ENCODE assay signal across 29 mouse cellular contexts in genomic region chr12:86394773-86395172, GRCm38 (mm10). TPM values are rescaled to one million over a fixed set of nuclear protein-coding genes. Genes with fewer than 3 reads are reported as not detected.
DNase-seq lines count a peak whose midpoint lies in the region; ATAC-seq lines count a peak whose summit lies in the region.
"Had no signal": no experiment of that assay in that cellular context is flagged by ENCODE, and none has a peak within 500 bp of the region (broad histone marks: within the 10 kb centered on the region; RNA-seq: fewer than 3 reads in every experiment).

No protein-coding gene starts in this region.

- peaks cover 30% of the 10 kb centered on the region for H3K4me1 ChIP-seq in heart, embryonic 10.5 days
- peaks cover 27% of the 10 kb centered on the region for H3K4me1 ChIP-seq in heart, embryonic 13.5 days
- H3K4me1 ChIP-seq in midbrain, embryonic 11.5 days (ENCODE audit: control insufficient read depth, insufficient read depth, low read length): no peaks in the 10 kb centered on the region
- peaks cover 5% of the 10 kb centered on the region for H3K4me1 ChIP-seq in midbrain, embryonic 15.5 days
- H3K4me1 ChIP-seq in hindbrain, embryonic 13.5 days (replicated peaks): peaks cover 13% of the 10 kb centered on the region
- H3K4me1 ChIP-seq: embryonic facial prominence, embryonic 12.5 days; embryonic facial prominence, embryonic 15.5 days; intestine, embryonic 15.5 days had no signal

- no peak for DNase-seq in heart, embryonic 10.5 days (ENCODE audit: low spot score)
- no peak for DNase-seq in heart, postnatal 10 days
- DNase-seq in heart, postnatal 14 days: no peak
- DNase-seq in midbrain, embryonic 11.5 days (ENCODE audit: low spot score, missing footprints): peak; percentile 65
- DNase-seq: adrenal gland, adult 2 months; adrenal gland, postnatal 14 days; cerebellum, adult 11 months; cerebellum, adult 2 months; cerebellum, adult 9-11 months; cerebellum, postnatal 25 days; forebrain, postnatal 0 days; gastrocnemius, adult 2 months; gastrocnemius, postnatal 14 days; heart, adult 2 months; kidney, adult 11 months had no signal

- ATAC-seq in heart, embryonic 13.5 days (ENCODE audit: extremely low read depth, insufficient number of reproducible peaks, low FRiP score, low TSS enrichment): no peak
- no peak for ATAC-seq in midbrain, embryonic 11.5 days (ENCODE audit: low FRiP score)
- no peak for ATAC-seq in midbrain, embryonic 15.5 days (replicated peaks)
- no peak for ATAC-seq in hindbrain, embryonic 13.5 days (ENCODE audit: low FRiP score)
- ATAC-seq: forebrain, embryonic 14.5 days; forebrain, postnatal 0 days; hindbrain, embryonic 16.5 days; intestine, embryonic 15.5 days; Patski had no signal

- peak overlapping the region; percentile 80; the same call in 1 of the 2 replicates for H3K27ac ChIP-seq in heart, embryonic 10.5 days
- H3K27ac ChIP-seq in heart, embryonic 13.5 days (replicated peaks): peak overlapping the region; percentile 55; the same call in 1 of the 2 replicates
- H3K27ac ChIP-seq in midbrain, embryonic 11.5 days (ENCODE audit: low read depth, low read length): no peak overlapping the region
- H3K27ac ChIP-seq in midbrain, embryonic 15.5 days: no peak overlapping the region
- no peak overlapping the region for H3K27ac ChIP-seq in hindbrain, embryonic 13.5 days
- H3K27ac ChIP-seq: embryonic facial prominence, embryonic 12.5 days; embryonic facial prominence, embryonic 15.5 days; gastrocnemius, adult 2 months; heart, adult 2 months; hindbrain, embryonic 12.5 days; intestine, embryonic 15.5 days had no signal

- H3K9ac ChIP-seq in heart, embryonic 13.5 days: no peak overlapping the region
- H3K9ac ChIP-seq in midbrain, embryonic 11.5 days (ENCODE audit: low read length): no peak overlapping the region
- H3K9ac ChIP-seq in midbrain, embryonic 15.5 days: no peak overlapping the region
- H3K9ac ChIP-seq in hindbrain, embryonic 13.5 days: no peak overlapping the region
- H3K9ac ChIP-seq: embryonic facial prominence, embryonic 12.5 days; embryonic facial prominence, embryonic 15.5 days; forebrain, postnatal 0 days; hindbrain, embryonic 12.5 days; intestine, embryonic 15.5 days had no signal

- intact Hi-C loops in heart, postnatal 10 days (cut with DNase I): no loop called here
- intact Hi-C loops in heart, postnatal 14 days (cut with DNase I): no loop called here

- no peaks in the 10 kb centered on the region for H3K9me3 ChIP-seq in heart, embryonic 10.5 days
- H3K9me3 ChIP-seq in heart, embryonic 13.5 days: no peaks in the 10 kb centered on the region
- H3K9me3 ChIP-seq in midbrain, embryonic 11.5 days (ENCODE audit: control insufficient read depth, low read length): no peaks in the 10 kb centered on the region
- no peaks in the 10 kb centered on the region for H3K9me3 ChIP-seq in midbrain, embryonic 15.5 days
- H3K9me3 ChIP-seq in hindbrain, embryonic 13.5 days: no peaks in the 10 kb centered on the region
- H3K9me3 ChIP-seq: embryonic facial prominence, embryonic 12.5 days; embryonic facial prominence, embryonic 15.5 days; G1E; hindbrain, embryonic 12.5 days; intestine, embryonic 15.5 days had no signal

- H3K27me3 ChIP-seq in heart, embryonic 10.5 days (ENCODE audit: insufficient read depth, poor library complexity, severe bottlenecking): no peaks in the 10 kb centered on the region
- no peaks in the 10 kb centered on the region for H3K27me3 ChIP-seq in heart, embryonic 13.5 days (replicated peaks)
- no peaks in the 10 kb centered on the region for H3K27me3 ChIP-seq in midbrain, embryonic 11.5 days (ENCODE audit: control insufficient read depth, insufficient read depth, low read length)
- no peaks in the 10 kb centered on the region for H3K27me3 ChIP-seq in midbrain, embryonic 15.5 days (replicated peaks)
- no peaks in the 10 kb centered on the region for H3K27me3 ChIP-seq in hindbrain, embryonic 13.5 days
- H3K27me3 ChIP-seq: embryonic facial prominence, embryonic 12.5 days; embryonic facial prominence, embryonic 15.5 days; hindbrain, embryonic 12.5 days; intestine, embryonic 15.5 days; Patski had no signal

- no peaks in the 10 kb centered on the region for H3K36me3 ChIP-seq in heart, embryonic 10.5 days
- H3K36me3 ChIP-seq in heart, embryonic 13.5 days: no peaks in the 10 kb centered on the region
- H3K36me3 ChIP-seq in midbrain, embryonic 11.5 days (ENCODE audit: control insufficient read depth, insufficient read depth, low read length): no peaks in the 10 kb centered on the region
- H3K36me3 ChIP-seq in midbrain, embryonic 15.5 days (replicated peaks): no peaks in the 10 kb centered on the region
- no peaks in the 10 kb centered on the region for H3K36me3 ChIP-seq in hindbrain, embryonic 13.5 days
- H3K36me3 ChIP-seq: embryonic facial prominence, embryonic 12.5 days; embryonic facial prominence, embryonic 15.5 days; G1E; hindbrain, embryonic 12.5 days; intestine, embryonic 15.5 days had no signal

- no peak overlapping the region for H3K4me2 ChIP-seq in heart, embryonic 13.5 days
- H3K4me2 ChIP-seq in midbrain, embryonic 11.5 days: no peak overlapping the region
- no peak overlapping the region for H3K4me2 ChIP-seq in midbrain, embryonic 15.5 days
- H3K4me2 ChIP-seq in hindbrain, embryonic 13.5 days: no peak overlapping the region
- H3K4me2 ChIP-seq: embryonic facial prominence, embryonic 12.5 days; embryonic facial prominence, embryonic 15.5 days; hindbrain, embryonic 12.5 days; intestine, embryonic 15.5 days had no signal

- 70% methylated on average over 12 of the region's 12 CpGs for WGBS in heart, embryonic 10.5 days
- 69% methylated on average over 12 of the region's 12 CpGs for WGBS in heart, embryonic 13.5 days
- 90% methylated on average over 12 of the region's 12 CpGs for WGBS in midbrain, embryonic 11.5 days
- WGBS in midbrain, embryonic 15.5 days: 96% methylated on average over 12 of the region's 12 CpGs
- 89% methylated on average over 12 of the region's 12 CpGs for WGBS in hindbrain, embryonic 13.5 days

- H3K4me3 ChIP-seq in heart, embryonic 10.5 days: no peak overlapping the region
- no peak overlapping the region for H3K4me3 ChIP-seq in heart, embryonic 13.5 days
- H3K4me3 ChIP-seq in midbrain, embryonic 11.5 days (ENCODE audit: low read depth, low read length): no peak overlapping the region
- no peak overlapping the region for H3K4me3 ChIP-seq in midbrain, embryonic 15.5 days
- H3K4me3 ChIP-seq in hindbrain, embryonic 13.5 days: no peak overlapping the region
- H3K4me3 ChIP-seq: embryonic facial prominence, embryonic 12.5 days; embryonic facial prominence, embryonic 15.5 days; gastrocnemius, adult 2 months; heart, adult 2 months; hindbrain, embryonic 12.5 days; intestine, embryonic 15.5 days had no signal

RNA-seq across cellular contexts. Expression of gene Esrrb, which starts 33.9 kb away (rescaled TPM):
- 1.6 and 3.1 TPM in 2 replicates for polyA plus RNA-seq in heart, embryonic 10.5 days (2016; fragmentation: Nextera tagmentation; extraction: Ambion mirVana)
- 10 to 100 TPM; 11.0 to 15.4 TPM for total RNA-seq in heart, postnatal 10 days (2021)
- polyA plus RNA-seq in heart, embryonic 13.5 days (2015; fragmentation: Nextera tagmentation; extraction: Ambion mirVana): 3.0 TPM in 2 replicates
- total RNA-seq in heart, postnatal 14 days (2021): 10 to 100 TPM; 10.3 to 15.5 TPM
- polyA plus RNA-seq in midbrain, embryonic 11.5 days (2014; fragmentation: Nextera tagmentation; extraction: Ambion mirVana): 1.00 and 1.3 TPM in 2 replicates
- polyA plus RNA-seq in midbrain, embryonic 15.5 days (2015; fragmentation: Nextera tagmentation; extraction: Ambion mirVana): 4.6 and 5.5 TPM in 2 replicates
- 5.3 and 6.7 TPM in 2 replicates for polyA plus RNA-seq in hindbrain, embryonic 13.5 days (2015; fragmentation: Nextera tagmentation; extraction: Ambion mirVana)
- total RNA-seq: CH12.LX; common myeloid progenitor, adult 5-6 weeks; hematopoietic stem cell, adult 5-6 weeks had no signal
- polyA plus RNA-seq: G1E had no signal

Comparison
In these comparisons a context has a peak if more than half of its experiments do, and no peak if none do; other contexts are left out.
1. H3K27ac ChIP-seq: peak in heart, embryonic 10.5 days (single experiment) and heart, embryonic 13.5 days (single experiment); none in midbrain, embryonic 11.5 days (single experiment), midbrain, embryonic 15.5 days (single experiment) and hindbrain, embryonic 13.5 days (single experiment).